Mouse (Mus musculus) embryonic fibroblast, embryonic 13.5 days (primary cell): ENCODE measurements around the gene Prpf6.

Experiments
- CTCF ChIP-seq: IDR thresholded peaks from 2 replicates; pipeline ENCODE4 v1.5.1; 2011; ENCODE audit warnings: mild to moderate bottlenecking, control low read depth, low read length, moderate library complexity, borderline replicate concordance; ENCODE audit not compliant: insufficient read depth
- POLR2A ChIP-seq: IDR thresholded peaks from 2 replicates; pipeline ENCODE4 v1.6.1; 2011; ENCODE audit warnings: low read depth, mild to moderate bottlenecking, control low read depth, low read length, moderate library complexity

DNA sequence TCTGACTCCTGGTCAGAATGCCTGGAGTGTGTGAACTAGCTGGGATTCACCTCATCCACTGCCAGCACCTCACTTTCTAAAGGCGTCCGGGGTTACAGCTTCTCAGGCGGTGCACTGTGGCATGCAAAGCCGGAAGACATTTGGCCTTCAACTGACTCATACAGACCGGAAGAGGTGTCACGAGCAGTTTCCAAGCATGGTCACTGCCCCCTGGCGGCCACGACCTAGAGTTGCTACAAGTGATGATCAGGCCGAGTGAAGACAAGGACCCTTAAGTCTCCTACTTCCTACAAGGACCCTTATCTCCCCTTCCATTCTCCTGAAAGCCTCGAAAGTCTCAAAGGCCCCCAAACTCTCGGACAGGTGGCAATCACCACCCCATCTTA lies 10.7 kb upstream of the Prpf6 start:
- TF ChIP-seq POLR2A (peak; percentile 82), CTCF (peak; percentile 90; the same call in 1 of the 2 replicates)
